Mouse (Mus musculus) limb, embryonic 14.5 days (tissue): ENCODE measurements around the gene Zfp444. TPM values are rescaled to one million over a fixed set of nuclear protein-coding genes. Genes with fewer than 3 reads are reported as not detected.

ENCODE experiments used
- polyA plus RNA-seq, 2 experiments: library from polyadenylated mRNA; depleted of rRNA in 1 of 2; stranded (reverse) in 1 of 2; unstranded in 1 of 2; fragments of >200 nt; fragmentation: Nextera tagmentation in 1 of 2; extraction: Ambion mirVana in 1 of 2; gene quantifications; 2 replicates each; pipeline versions ENCODE4 v1.2.1 to v1.2.3; 2012 to 2014

The Zfp444 gene
- polyA plus RNA-seq, 2 experiments: 50.6 to 54.2 TPM

Other genes with a start within 250 kb of the Zfp444 start
- gene Vmn1r65, start 161.2 kb upstream of the Zfp444 start, polyA plus RNA-seq (2012; rRNA removed): not detected in 2 replicates
- not detected in 2 replicates for gene Vmn1r65, start 161.2 kb upstream of the Zfp444 start, polyA plus RNA-seq (2014; fragmentation: Nextera tagmentation; extraction: Ambion mirVana)
- not detected in 2 replicates for gene Nlrp4c, start 127.1 kb upstream of the Zfp444 start, polyA plus RNA-seq (2012; rRNA removed)
- not detected in 2 replicates for gene Nlrp4c, start 127.1 kb upstream of the Zfp444 start, polyA plus RNA-seq (2014; fragmentation: Nextera tagmentation; extraction: Ambion mirVana)
- 45.9 and 55.3 TPM in 2 replicates for gene Zfp787, start 16.2 kb upstream of the Zfp444 start, polyA plus RNA-seq (2012; rRNA removed)
- 13.7 and 14.4 TPM in 2 replicates for gene Zfp787, start 16.2 kb upstream of the Zfp444 start, polyA plus RNA-seq (2014; fragmentation: Nextera tagmentation; extraction: Ambion mirVana)
- gene Galp, start 24.9 kb downstream of the Zfp444 start, polyA plus RNA-seq (2012; rRNA removed): not detected in 2 replicates
- gene Galp, start 24.9 kb downstream of the Zfp444 start, polyA plus RNA-seq (2014; fragmentation: Nextera tagmentation; extraction: Ambion mirVana): not detected in 2 replicates
- not detected in 2 replicates for gene Zscan5b, start 50.1 kb downstream of the Zfp444 start, polyA plus RNA-seq (2012; rRNA removed)
- not detected in 2 replicates for gene Zscan5b, start 50.1 kb downstream of the Zfp444 start, polyA plus RNA-seq (2014; fragmentation: Nextera tagmentation; extraction: Ambion mirVana)
- not detected in 2 replicates for gene Epp13, start 80.5 kb downstream of the Zfp444 start, polyA plus RNA-seq (2012; rRNA removed)
- not detected in 2 replicates for gene Epp13, start 80.5 kb downstream of the Zfp444 start, polyA plus RNA-seq (2014; fragmentation: Nextera tagmentation; extraction: Ambion mirVana)
- 3.7 and 4.7 TPM in 2 replicates for gene Zfp667, start 114.4 kb downstream of the Zfp444 start, polyA plus RNA-seq (2012; rRNA removed)
- gene Zfp667, start 114.4 kb downstream of the Zfp444 start, polyA plus RNA-seq (2014; fragmentation: Nextera tagmentation; extraction: Ambion mirVana): 8.4 and 8.5 TPM in 2 replicates
- 6.1 and 6.2 TPM in 2 replicates for gene Zfp583, start 159.1 kb downstream of the Zfp444 start, polyA plus RNA-seq (2012; rRNA removed)
- 5.4 and 6.4 TPM in 2 replicates for gene Zfp583, start 159.1 kb downstream of the Zfp444 start, polyA plus RNA-seq (2014; fragmentation: Nextera tagmentation; extraction: Ambion mirVana)
- 1.4 and 1.9 TPM in 2 replicates for gene Gm3854, start 171.5 kb downstream of the Zfp444 start, polyA plus RNA-seq (2012; rRNA removed)
- gene Gm3854, start 171.5 kb downstream of the Zfp444 start, polyA plus RNA-seq (2014; fragmentation: Nextera tagmentation; extraction: Ambion mirVana): 1.1 and 1.9 TPM in 2 replicates
- gene Zfp78, start 191.1 kb downstream of the Zfp444 start, polyA plus RNA-seq (2012; rRNA removed): 1.1 and 2.1 TPM in 2 replicates
- gene Zfp78, start 191.1 kb downstream of the Zfp444 start, polyA plus RNA-seq (2014; fragmentation: Nextera tagmentation; extraction: Ambion mirVana): 2.8 and 3.4 TPM in 2 replicates
- 9.2 and 11.0 TPM in 2 replicates for gene Zfp28, start 211.1 kb downstream of the Zfp444 start, polyA plus RNA-seq (2012; rRNA removed)
- gene Zfp28, start 211.1 kb downstream of the Zfp444 start, polyA plus RNA-seq (2014; fragmentation: Nextera tagmentation; extraction: Ambion mirVana): 11.1 and 14.4 TPM in 2 replicates
- 0.31 and 0.51 TPM in 2 replicates for gene Smim17, start 226.5 kb downstream of the Zfp444 start, polyA plus RNA-seq (2012; rRNA removed)
- 0.32 TPM in 1 of 2 replicates, not detected in the other for gene Smim17, start 226.5 kb downstream of the Zfp444 start, polyA plus RNA-seq (2014; fragmentation: Nextera tagmentation; extraction: Ambion mirVana)
- gene Gm20715, start 238.1 kb downstream of the Zfp444 start, polyA plus RNA-seq (2012; rRNA removed): 0.03 and 0.06 TPM in 2 replicates
- not detected in 2 replicates for gene Gm20715, start 238.1 kb downstream of the Zfp444 start, polyA plus RNA-seq (2014; fragmentation: Nextera tagmentation; extraction: Ambion mirVana)